Mouse (Mus musculus) stomach, postnatal 0 days (tissue): ENCODE data around the gene Khsrp. TPM values are rescaled to one million over a fixed set of nuclear protein-coding genes. Genes with fewer than 3 reads are reported as not detected.
"Not testable (repeated sequence)": the region's sequence is repeated elsewhere in the genome, so short reads cannot be mapped to it uniquely, and the experiment has no call there.

Experiments used
- ATAC-seq: fragments of 200-750 bp; cut with Nextera tagmentation; 2 replicates; pipeline ENCODE4 v1.8.0; 2017; ENCODE audit not compliant: low FRiP score, low TSS enrichment
- DNase-seq: peaks from one replicate; pipeline ENCODE4 v3.0.0-alpha.2; 2016; ENCODE audit warnings: low spot score
- H3K27ac ChIP-seq: fragments of 300-500 bp; sonication (generic); replicated peaks from 2 replicates; pipeline ENCODE4 v1.5.1; 2014; ENCODE audit warnings: mild to moderate bottlenecking, control low read depth
- H3K27me3 ChIP-seq: fragments of 300-500 bp; sonication (generic); 2 replicates; pipeline ENCODE4 v1.6.1; 2014; ENCODE audit warnings: low read length; ENCODE audit not compliant: control insufficient read depth, insufficient read depth
- H3K36me3 ChIP-seq: fragments of 300-500 bp; sonication (generic); 2 replicates; pipeline ENCODE4 v1.6.1; 2014; ENCODE audit warnings: low read length, mixed read lengths; ENCODE audit not compliant: control insufficient read depth, insufficient read depth
- H3K4me1 ChIP-seq: fragments of 300-500 bp; sonication (generic); replicated peaks from 2 replicates; pipeline ENCODE4 v1.6.1; 2014; ENCODE audit warnings: antibody characterized with exemption; ENCODE audit not compliant: control insufficient read depth, insufficient read depth
- H3K4me2 ChIP-seq: fragments of 300-500 bp; sonication (generic); replicated peaks from 2 replicates; pipeline ENCODE4 v1.6.1; 2014; ENCODE audit warnings: low read depth, mild to moderate bottlenecking, control low read depth, moderate library complexity
- H3K4me3 ChIP-seq: fragments of 300-500 bp; sonication (generic); 2 replicates; pipeline ENCODE4 v1.5.1; 2014; ENCODE audit warnings: low read depth, low read length, control low read depth
- H3K9ac ChIP-seq: fragments of 300-500 bp; sonication (generic); 2 replicates; pipeline ENCODE4 v1.6.1; 2014; ENCODE audit warnings: mild to moderate bottlenecking, low read length, control low read depth, mixed read lengths
- H3K9me3 ChIP-seq: fragments of 300-500 bp; sonication (generic); 2 replicates; pipeline ENCODE4 v1.6.1; 2016; ENCODE audit warnings: low read length; ENCODE audit not compliant: control insufficient read depth
- CTCF ChIP-seq: IDR thresholded peaks from 2 replicates; pipeline ENCODE4 v1.5.1; 2016; ENCODE audit warnings: antibody characterized with exemption, low read depth, mild to moderate bottlenecking, moderate library complexity
- EP300 ChIP-seq: optimal IDR thresholded peaks from 2 replicates; pipeline ENCODE3; 2016; ENCODE audit warnings: antibody characterized with exemption
- WGBS: fragments of 180-500 bp; shearing (Covaris S2); extraction: QIAGEN DNeasy Blood & Tissue Kit; methylation state at CpG from one replicate; pipeline ENCODE4 v1.1.7; 2014; 5-methylcytosine and 5-hydroxymethylcytosine counted together
- polyA plus RNA-seq: library from polyadenylated mRNA; unstranded; fragments of >200 nt; fragmentation: Nextera tagmentation; extraction: Ambion mirVana; gene quantifications from 2 replicates; pipeline ENCODE4 v1.2.1, GENCODE M21; 2015

Gene Khsrp
- polyA plus RNA-seq, 1 experiment from 2014 or later: 18.2 TPM

DNA sequence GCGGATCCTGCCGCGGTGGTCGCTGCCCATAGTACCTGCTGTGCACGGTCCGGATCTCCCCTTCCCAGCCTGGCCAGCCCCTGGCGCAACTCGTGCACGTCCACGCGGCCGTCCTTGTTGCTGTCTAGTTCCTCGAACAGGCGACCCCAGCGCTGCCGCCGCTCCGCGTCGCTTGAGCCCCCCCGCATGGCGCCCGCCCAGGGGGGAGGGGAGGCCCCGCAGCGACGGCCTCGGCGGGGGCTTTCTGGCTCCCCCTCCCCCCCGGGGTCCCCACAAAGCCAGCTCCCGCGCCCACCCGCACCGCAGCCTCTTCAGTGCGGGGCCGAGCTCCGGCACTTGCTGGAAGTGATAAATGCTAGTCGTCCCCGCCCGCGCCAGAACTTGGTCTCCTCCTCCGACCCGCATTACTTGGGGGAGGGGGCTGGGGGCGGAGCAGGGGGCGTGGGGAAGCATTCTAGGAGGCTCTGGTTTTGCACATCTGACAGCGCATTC, 28.2 kb upstream of the Khsrp start, which contains the start of gene Slc25a23:
Gene Slc25a23, minus strand, starts transcription at position 378 of the 492 bp plus-strand sequence.
- Histone ChIP-seq H3K27ac (peak within 1 kb of the TSS; percentile 74), H3K4me3 (peak within 1 kb of the TSS; percentile 67), H3K36me3 (no peaks in the 10 kb centered on the region), H3K4me2 (peak within 1 kb of the TSS; percentile 91), H3K4me1 (no peaks in the 10 kb centered on the region), H3K9me3 (no peaks in the 10 kb centered on the region), H3K27me3 (no peaks in the 10 kb centered on the region), H3K9ac (peak within 1 kb of the TSS; percentile 74)
- ATAC-seq: peak; percentile 14; the same call in 1 of the 2 replicates
- WGBS: under 1% methylated on average over 41 of the region's 45 CpGs
- TF ChIP-seq EP300 (no peak), CTCF (no peak)
- DNase-seq: peak; percentile 78

GRCm38 (mm10) chr17:57058891-57059485, 27.7 kb upstream of the Khsrp start, which contains the start of gene Crb3:
Crb3 (plus strand) TSS chr17:57059105.
- TF ChIP-seq EP300 (no peak), CTCF (no peak)
- ATAC-seq (no peak), DNase-seq (peak; percentile 42)
- Histone ChIP-seq H3K4me3 (peak within 1 kb of the TSS; percentile 67), H3K9ac (peak within 1 kb of the TSS; percentile 74), H3K27me3 (no peaks in the 10 kb centered on the region), H3K4me2 (peak within 1 kb of the TSS; percentile 91), H3K9me3 (no peaks in the 10 kb centered on the region), H3K4me1 (no peaks in the 10 kb centered on the region), H3K36me3 (no peaks in the 10 kb centered on the region), H3K27ac (peak within 1 kb of the TSS; percentile 65)
- 2% methylated on average over 18 of the region's 22 CpGs for WGBS

GRCm38 (mm10) chr17:57056246-57056645, 24.9 kb upstream of the Khsrp start:
- Histone ChIP-seq H3K36me3 (0 out of 2 replicates have a peak, but pooled peaks cover 2% of the 10 kb centered on the region), H3K4me3 (no peak overlapping the region), H3K4me1 (no peaks in the 10 kb centered on the region), H3K9me3 (no peaks in the 10 kb centered on the region), H3K9ac (no peak overlapping the region), H3K27me3 (no peaks in the 10 kb centered on the region), H3K27ac (no peak overlapping the region), H3K4me2 (no peak overlapping the region)
- TF ChIP-seq CTCF (no peak), EP300 (no peak)
- WGBS: 80% methylated on average over 3 of the region's 3 CpGs
- ATAC-seq: no peak
- DNase-seq: no peak

GRCm38 (mm10) chr17:57051679-57052078, 20.4 kb upstream of the Khsrp start:
- peak; percentile 50 for TF ChIP-seq CTCF

GRCm38 (mm10) chr17:57048816-57049215, 17.5 kb upstream of the Khsrp start:
- TF ChIP-seq EP300 (no peak), CTCF (no peak)
- WGBS: 94% methylated on average over 3 of the region's 3 CpGs
- Histone ChIP-seq H3K9ac (no peak overlapping the region), H3K9me3 (no peaks in the 10 kb centered on the region), H3K4me1 (no peaks in the 10 kb centered on the region), H3K27me3 (no peaks in the 10 kb centered on the region), H3K36me3 (0 out of 2 replicates have a peak, but pooled peaks cover 2% of the 10 kb centered on the region), H3K27ac (no peak overlapping the region), H3K4me3 (no peak overlapping the region), H3K4me2 (no peak overlapping the region)
- no peak for DNase-seq
- no peak for ATAC-seq

More at GRCm38 (mm10) chr17:57051679-57052078, 20.4 kb upstream of the Khsrp start:
- not testable (repeated sequence) for ATAC-seq, H3K9ac ChIP-seq, H3K4me2 ChIP-seq, H3K9me3 ChIP-seq, H3K36me3 ChIP-seq, H3K27ac ChIP-seq, H3K4me3 ChIP-seq, H3K4me1 ChIP-seq, H3K27me3 ChIP-seq, DNase-seq
- 85% methylated on average over 4 of the region's 4 CpGs for WGBS

GRCm38 (mm10) chr17:57047406-57047805, 16.1 kb upstream of the Khsrp start:
- no peaks in the 10 kb centered on the region for H3K36me3 ChIP-seq
- H3K9ac ChIP-seq: no peak overlapping the region
- ATAC-seq (no peak), DNase-seq (no peak)
- WGBS: 36% methylated on average over 5 of the region's 5 CpGs
- TF ChIP-seq EP300 (no peak), CTCF (no peak)
- no peaks in the 10 kb centered on the region for H3K4me1 ChIP-seq
- no peaks in the 10 kb centered on the region for H3K27me3 ChIP-seq
- H3K9me3 ChIP-seq: no peaks in the 10 kb centered on the region
- no peak overlapping the region for H3K27ac ChIP-seq
- H3K4me2 ChIP-seq: no peak overlapping the region
- no peak overlapping the region for H3K4me3 ChIP-seq
